Mouse (Mus musculus): Measurements from ENCODE around the gene Kazn. TPM values are rescaled to one million over a fixed set of nuclear protein-coding genes. Genes with fewer than 3 reads are reported as not detected.

Gene Kazn
- polyA plus RNA-seq, 1 experiment = 17.0 TPM

DNA sequence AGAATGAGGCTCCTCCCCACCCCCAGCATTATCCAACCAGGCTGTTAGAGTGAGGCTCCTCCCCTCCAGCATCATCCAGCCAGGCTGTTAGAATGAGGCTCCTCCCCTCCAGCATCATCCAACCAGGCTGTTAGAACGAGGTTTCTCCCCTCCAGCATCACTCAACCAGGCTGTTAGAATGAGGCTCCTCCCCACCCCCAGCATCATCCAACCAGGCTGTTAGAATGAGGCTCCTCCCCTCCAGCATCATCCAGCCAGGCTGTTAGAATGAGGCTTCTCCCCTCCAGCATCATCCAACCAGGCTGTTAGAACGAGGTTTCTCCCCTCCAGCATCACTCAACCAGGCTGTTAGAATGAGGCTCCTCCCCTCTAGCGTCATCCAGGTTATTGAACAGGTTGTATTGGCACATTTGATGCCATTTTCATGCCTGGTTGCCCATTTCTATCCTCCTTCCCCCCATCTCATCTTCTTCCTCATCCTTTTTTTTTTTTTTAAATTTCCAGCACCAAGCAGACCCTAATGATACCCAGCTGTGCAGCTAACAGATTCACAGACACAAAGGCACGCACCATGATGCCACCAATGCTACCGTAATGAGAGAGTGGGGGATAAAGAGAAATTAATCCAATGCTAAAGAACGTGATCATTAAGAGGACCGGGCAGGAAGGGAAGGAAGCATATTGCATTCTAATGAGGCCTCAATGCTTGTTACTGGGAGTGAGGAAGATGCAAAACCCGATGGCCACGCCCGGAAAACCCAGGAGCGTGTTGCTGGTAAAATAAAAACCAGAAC lies 35.4 kb upstream of the Kazn start:
- Histone ChIP-seq H3K27me3 (ENCODE audit: control insufficient read depth, insufficient read depth, low read length) (no peaks in the 10 kb centered on the region), H3K4me3 (ENCODE audit: control insufficient read depth, insufficient read depth, low read length) (no peak overlapping the region), H3K4me1 (replicated peaks; ENCODE audit: control insufficient read depth, insufficient read depth, low read length) (no peaks in the 10 kb centered on the region), H3K36me3 (ENCODE audit: control insufficient read depth, insufficient read depth, low read length) (no peaks in the 10 kb centered on the region), H3K27ac (ENCODE audit: control insufficient read depth, insufficient read depth, low read length) (no peak overlapping the region)
- no peak for TF ChIP-seq CTCF (IDR thresholded peaks at IDR 0.05; ENCODE audit: borderline replicate concordance, control insufficient read depth, extremely low read depth, insufficient read depth, low read length, poor library complexity)
- TF ChIP-seq POLR2A (IDR thresholded peaks at IDR 0.05; ENCODE audit: control insufficient read depth, extremely low read depth, insufficient read depth, low read length, poor library complexity) = no peak
- DNase-seq = no peak
- 80% methylated on average over 11 of the region's 11 CpGs for WGBS

DNA sequence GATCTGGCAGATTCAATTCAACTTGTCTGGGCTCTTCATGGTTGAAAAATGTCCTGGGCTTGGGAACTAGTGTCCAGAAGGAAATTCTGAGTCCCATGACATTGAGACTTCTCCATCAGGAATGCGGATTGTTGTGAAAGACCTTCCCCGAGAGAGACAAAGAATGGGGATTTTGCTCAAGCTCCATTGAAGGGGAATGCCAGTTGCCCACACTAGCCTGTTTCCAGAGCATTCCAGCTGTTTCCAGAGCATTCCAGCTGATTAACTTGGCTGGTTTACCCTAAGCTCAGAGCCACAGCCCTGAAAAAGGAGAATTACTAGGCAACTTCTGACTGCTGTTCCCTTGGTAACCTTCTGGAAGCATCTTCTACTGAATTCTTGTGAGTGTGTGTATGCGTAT lies 32.3 kb upstream of the Kazn start:
- TF ChIP-seq POLR2A (IDR thresholded peaks at IDR 0.05; ENCODE audit: control insufficient read depth, extremely low read depth, insufficient read depth, low read length, poor library complexity) = no peak
- TF ChIP-seq CTCF (IDR thresholded peaks at IDR 0.05; ENCODE audit: borderline replicate concordance, control insufficient read depth, extremely low read depth, insufficient read depth, low read length, poor library complexity) = no peak
- H3K4me3 ChIP-seq (ENCODE audit: control insufficient read depth, insufficient read depth, low read length) = no peak overlapping the region
- no peak overlapping the region for H3K27ac ChIP-seq (ENCODE audit: control insufficient read depth, insufficient read depth, low read length)
- no peak for DNase-seq
- H3K27me3 ChIP-seq (ENCODE audit: control insufficient read depth, insufficient read depth, low read length) = no peaks in the 10 kb centered on the region
- 95% methylated on average over 3 of the region's 3 CpGs for WGBS
- no peaks in the 10 kb centered on the region for H3K36me3 ChIP-seq (ENCODE audit: control insufficient read depth, insufficient read depth, low read length)
- H3K4me1 ChIP-seq (replicated peaks; ENCODE audit: control insufficient read depth, insufficient read depth, low read length) = no peaks in the 10 kb centered on the region

DNA sequence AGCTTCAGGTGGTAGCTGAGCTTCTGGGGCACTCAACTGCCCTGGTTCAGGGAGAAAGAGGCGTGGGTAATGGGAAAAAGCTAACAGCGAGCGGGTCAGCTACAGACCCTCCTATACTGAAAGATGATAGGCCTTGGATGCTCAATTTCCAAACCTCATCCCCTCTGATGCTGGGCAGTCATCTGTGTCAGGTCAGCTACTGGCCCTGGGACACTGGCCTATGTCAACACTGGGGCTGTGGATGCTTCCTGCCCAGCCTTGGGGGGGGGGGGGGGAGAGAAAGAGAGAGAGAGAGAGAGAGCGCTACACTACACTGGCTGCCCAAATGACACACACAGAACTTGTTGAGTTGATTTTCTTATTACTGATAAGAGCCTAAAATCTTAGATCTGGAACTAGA lies 28.6 kb upstream of the Kazn start:
- Histone ChIP-seq H3K4me3 (ENCODE audit: control insufficient read depth, insufficient read depth, low read length) (no peak overlapping the region), H3K4me1 (replicated peaks; ENCODE audit: control insufficient read depth, insufficient read depth, low read length) (no peaks in the 10 kb centered on the region), H3K27me3 (ENCODE audit: control insufficient read depth, insufficient read depth, low read length) (no peaks in the 10 kb centered on the region), H3K27ac (ENCODE audit: control insufficient read depth, insufficient read depth, low read length) (no peak overlapping the region), H3K36me3 (ENCODE audit: control insufficient read depth, insufficient read depth, low read length) (no peaks in the 10 kb centered on the region)
- 83% methylated on average over 4 of the region's 4 CpGs for WGBS
- TF ChIP-seq POLR2A (IDR thresholded peaks at IDR 0.05; ENCODE audit: control insufficient read depth, extremely low read depth, insufficient read depth, low read length, poor library complexity) = no peak
- TF ChIP-seq CTCF (IDR thresholded peaks at IDR 0.05; ENCODE audit: borderline replicate concordance, control insufficient read depth, extremely low read depth, insufficient read depth, low read length, poor library complexity) = no peak
- DNase-seq = no peak

DNA sequence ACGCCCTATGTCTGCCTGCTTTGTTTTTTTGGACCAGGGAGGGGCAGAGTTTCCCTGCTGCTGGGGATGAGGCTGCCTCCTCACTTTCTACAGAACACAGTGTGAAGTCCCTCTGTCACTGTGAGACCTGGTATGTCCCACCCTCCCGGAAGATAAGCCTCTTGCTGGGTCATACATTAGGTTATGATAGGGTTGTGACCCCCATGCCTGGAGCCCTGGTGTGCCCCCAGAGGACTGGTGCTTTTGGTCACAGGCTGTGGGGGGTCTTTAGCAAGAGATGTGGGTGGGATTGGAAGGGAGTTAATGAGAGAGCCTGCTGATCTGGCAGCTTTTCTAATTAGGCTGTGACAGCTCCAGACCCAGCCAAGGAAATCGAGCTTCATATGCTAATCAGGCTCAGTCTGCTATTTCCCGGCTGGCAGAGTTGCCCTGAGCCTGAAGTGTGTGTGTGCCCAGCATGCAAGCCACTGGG lies 28.2 kb upstream of the Kazn start:
- no peak for TF ChIP-seq POLR2A (IDR thresholded peaks at IDR 0.05; ENCODE audit: control insufficient read depth, extremely low read depth, insufficient read depth, low read length, poor library complexity)
- no peak overlapping the region for H3K27ac ChIP-seq (ENCODE audit: control insufficient read depth, insufficient read depth, low read length)
- H3K27me3 ChIP-seq (ENCODE audit: control insufficient read depth, insufficient read depth, low read length) = no peaks in the 10 kb centered on the region
- H3K4me3 ChIP-seq (ENCODE audit: control insufficient read depth, insufficient read depth, low read length) = no peak overlapping the region
- no peaks in the 10 kb centered on the region for H3K4me1 ChIP-seq (replicated peaks; ENCODE audit: control insufficient read depth, insufficient read depth, low read length)
- WGBS = 54% methylated on average over 4 of the region's 4 CpGs
- DNase-seq = no peak
- H3K36me3 ChIP-seq (ENCODE audit: control insufficient read depth, insufficient read depth, low read length) = no peaks in the 10 kb centered on the region

DNA sequence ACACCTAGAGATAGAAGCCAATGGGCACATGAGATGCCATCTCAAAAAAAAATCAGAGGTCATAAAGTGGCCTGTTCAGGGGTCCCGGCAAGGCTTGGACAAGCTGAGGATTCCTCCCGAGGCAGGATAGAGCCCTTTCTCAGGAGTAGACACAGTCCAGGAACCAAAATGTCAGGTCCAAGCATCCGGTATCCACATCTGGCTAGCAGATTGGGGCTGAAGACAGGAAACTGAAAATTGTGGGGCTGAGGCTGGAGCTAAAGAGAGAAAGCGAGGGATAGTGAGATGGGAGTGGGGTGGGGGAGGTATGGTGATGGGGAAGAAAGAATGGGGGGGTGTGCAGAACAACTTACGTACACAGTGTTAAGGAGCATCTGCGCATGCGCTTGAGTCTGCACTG lies 25.1 kb upstream of the Kazn start:
- no peak for TF ChIP-seq POLR2A (IDR thresholded peaks at IDR 0.05; ENCODE audit: control insufficient read depth, extremely low read depth, insufficient read depth, low read length, poor library complexity)
- no peak for TF ChIP-seq CTCF (IDR thresholded peaks at IDR 0.05; ENCODE audit: borderline replicate concordance, control insufficient read depth, extremely low read depth, insufficient read depth, low read length, poor library complexity)
- Histone ChIP-seq H3K4me3 (ENCODE audit: control insufficient read depth, insufficient read depth, low read length) (no peak overlapping the region), H3K27ac (ENCODE audit: control insufficient read depth, insufficient read depth, low read length) (no peak overlapping the region), H3K36me3 (ENCODE audit: control insufficient read depth, insufficient read depth, low read length) (no peaks in the 10 kb centered on the region), H3K4me1 (replicated peaks; ENCODE audit: control insufficient read depth, insufficient read depth, low read length) (no peaks in the 10 kb centered on the region), H3K27me3 (ENCODE audit: control insufficient read depth, insufficient read depth, low read length) (no peaks in the 10 kb centered on the region)
- DNase-seq = no peak
- 97% methylated on average over 7 of the region's 7 CpGs for WGBS

DNA sequence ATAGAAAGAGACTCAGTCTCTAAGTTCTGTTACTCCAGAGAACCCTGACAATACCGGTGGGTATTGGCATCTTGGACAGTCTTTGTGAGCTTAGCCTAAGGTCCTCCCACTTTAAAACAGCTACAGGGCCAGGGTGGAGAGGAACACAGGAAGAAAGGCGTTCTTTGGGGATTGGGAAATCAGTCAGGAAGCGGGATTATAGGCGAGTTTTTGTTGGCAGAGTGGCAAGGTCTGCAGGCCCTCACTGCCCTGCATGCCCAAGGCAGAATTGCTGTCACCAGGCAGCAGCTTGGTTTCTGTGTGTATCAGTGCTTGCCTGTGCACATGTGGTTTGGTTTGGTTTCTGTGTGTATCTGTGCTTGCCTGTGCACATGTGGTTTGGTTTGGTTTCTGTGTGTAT lies 22.5 kb upstream of the Kazn start:
- 81% methylated on average over 4 of the region's 4 CpGs for WGBS
- Histone ChIP-seq H3K36me3 (ENCODE audit: control insufficient read depth, insufficient read depth, low read length) (no peaks in the 10 kb centered on the region), H3K4me1 (replicated peaks; ENCODE audit: control insufficient read depth, insufficient read depth, low read length) (no peaks in the 10 kb centered on the region), H3K27me3 (ENCODE audit: control insufficient read depth, insufficient read depth, low read length) (no peaks in the 10 kb centered on the region), H3K4me3 (ENCODE audit: control insufficient read depth, insufficient read depth, low read length) (no peak overlapping the region), H3K27ac (ENCODE audit: control insufficient read depth, insufficient read depth, low read length) (no peak overlapping the region)
- no peak for TF ChIP-seq POLR2A (IDR thresholded peaks at IDR 0.05; ENCODE audit: control insufficient read depth, extremely low read depth, insufficient read depth, low read length, poor library complexity)
- DNase-seq = no peak

DNA sequence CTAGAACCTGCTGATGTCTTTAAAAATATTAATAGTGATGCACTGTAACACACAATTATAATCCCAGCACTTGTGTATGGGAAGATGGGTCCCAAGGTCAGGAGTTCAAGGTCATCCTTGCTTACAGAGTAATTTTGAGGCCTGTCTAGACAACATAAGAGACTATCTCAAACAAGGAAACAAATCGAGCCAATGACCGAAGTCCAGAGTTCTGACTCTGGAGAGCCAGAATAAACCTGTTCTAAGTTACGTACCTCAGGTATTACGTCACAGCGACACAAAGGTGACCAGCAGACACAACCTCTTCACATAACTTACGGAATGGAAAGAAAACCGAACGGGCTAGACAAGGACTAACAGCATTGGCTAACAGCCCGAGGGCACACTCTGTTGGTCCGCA lies 19.5 kb upstream of the Kazn start:
- Histone ChIP-seq H3K27me3 (ENCODE audit: control insufficient read depth, insufficient read depth, low read length) (no peaks in the 10 kb centered on the region), H3K27ac (ENCODE audit: control insufficient read depth, insufficient read depth, low read length) (no peak overlapping the region), H3K36me3 (ENCODE audit: control insufficient read depth, insufficient read depth, low read length) (no peaks in the 10 kb centered on the region), H3K4me1 (replicated peaks; ENCODE audit: control insufficient read depth, insufficient read depth, low read length) (no peaks in the 10 kb centered on the region), H3K4me3 (ENCODE audit: control insufficient read depth, insufficient read depth, low read length) (no peak overlapping the region)
- TF ChIP-seq POLR2A (IDR thresholded peaks at IDR 0.05; ENCODE audit: control insufficient read depth, extremely low read depth, insufficient read depth, low read length, poor library complexity) = no peak
- TF ChIP-seq CTCF (IDR thresholded peaks at IDR 0.05; ENCODE audit: borderline replicate concordance, control insufficient read depth, extremely low read depth, insufficient read depth, low read length, poor library complexity) = no peak
- WGBS = 96% methylated on average over 10 of the region's 10 CpGs
- no peak for DNase-seq
